Mouse (Mus musculus): ENCODE results near the gene Col25a1.

- TF ChIP-seq CTCF (IDR thresholded peaks at IDR 0.05; ENCODE audit: extremely low read depth, insufficient read depth, low read length): no peak
- TF ChIP-seq POLR2A (IDR thresholded peaks at IDR 0.05; ENCODE audit: extremely low read depth, insufficient read depth, low read length): no peak
Observed at GRCm38 (mm10) chr3:130283011-130283760, 151.9 kb downstream of the Col25a1 start.
